Mouse (Mus musculus) liver, embryonic 11.5 days (tissue): ENCODE data around the gene Speg. TPM values are rescaled to one million over a fixed set of nuclear protein-coding genes. Genes with fewer than 3 reads are reported as not detected.

Source experiments
- ATAC-seq: fragments of 200-750 bp; cut with Nextera tagmentation; replicated peaks from 2 replicates; pipeline ENCODE4 v1.8.0; 2017; ENCODE audit warnings: moderate number of reproducible peaks, mild to moderate bottlenecking, moderate TSS enrichment, moderate library complexity; ENCODE audit not compliant: low FRiP score
- DNase-seq: peaks from one replicate; pipeline ENCODE4 v3.0.0-alpha.2; 2017; ENCODE audit warnings: low spot score
- H3K27ac ChIP-seq: fragments of 300-500 bp; sonication (generic); 2 replicates; pipeline ENCODE4 v1.5.1; 2014; ENCODE audit warnings: mild to moderate bottlenecking, low read depth, low read length, control low read depth
- H3K27me3 ChIP-seq: fragments of 300-500 bp; sonication (generic); replicated peaks from 2 replicates; pipeline ENCODE4 v1.6.1; 2014; ENCODE audit warnings: low read length, mixed read lengths; ENCODE audit not compliant: control insufficient read depth, insufficient read depth
- H3K36me3 ChIP-seq: fragments of 300-500 bp; sonication (generic); 2 replicates; pipeline ENCODE4 v1.6.1; 2014; ENCODE audit warnings: mild to moderate bottlenecking, low read length, moderate library complexity, mixed read lengths; ENCODE audit not compliant: control insufficient read depth, insufficient read depth
- H3K4me1 ChIP-seq: fragments of 300-500 bp; sonication (generic); replicated peaks from 2 replicates; pipeline ENCODE4 v1.6.1; 2014; ENCODE audit warnings: low read length, mixed read lengths; ENCODE audit not compliant: control insufficient read depth, insufficient read depth
- H3K4me2 ChIP-seq: fragments of 300-500 bp; sonication (generic); 2 replicates; pipeline ENCODE4 v1.6.1; 2014; ENCODE audit warnings: mild to moderate bottlenecking, control low read depth, moderate library complexity
- H3K4me3 ChIP-seq: fragments of 300-500 bp; sonication (generic); 2 replicates; pipeline ENCODE4 v1.5.1; 2014; ENCODE audit warnings: low read depth, low read length, control low read depth
- H3K9ac ChIP-seq: fragments of 300-500 bp; sonication (generic); 2 replicates; pipeline ENCODE4 v1.6.1; 2014; ENCODE audit warnings: low read depth, low read length, control low read depth
- H3K9me3 ChIP-seq: fragments of 300-500 bp; sonication (generic); 2 replicates; pipeline ENCODE4 v1.6.1; 2016; ENCODE audit warnings: low read length, inconsistent platforms, mixed read lengths; ENCODE audit not compliant: control insufficient read depth
- WGBS: fragments of 180-500 bp; shearing (Covaris S2); extraction: QIAGEN DNeasy Blood & Tissue Kit; methylation state at CpG from one replicate; pipeline ENCODE4 v1.1.7; 2014; 5-methylcytosine and 5-hydroxymethylcytosine counted together
- polyA plus RNA-seq: library from polyadenylated mRNA; unstranded; fragments of >200 nt; fragmentation: Nextera tagmentation; extraction: Ambion mirVana; gene quantifications from 2 replicates; pipeline ENCODE4 v1.2.1, GENCODE M21; 2014

Gene Speg
- polyA plus RNA-seq, 1 experiment from 2014 or later: 32.3 TPM

- Histone ChIP-seq H3K4me2 (no peak overlapping the region), H3K36me3 (no peaks in the 10 kb centered on the region), H3K9ac (no peak overlapping the region), H3K27me3 (peaks cover 34% of the 10 kb centered on the region), H3K4me3 (no peak overlapping the region), H3K9me3 (no peaks in the 10 kb centered on the region), H3K4me1 (peaks cover 14% of the 10 kb centered on the region; the same call in 1 of the 2 replicates), H3K27ac (no peak overlapping the region)
- DNase-seq (no peak), ATAC-seq (no peak)
- 55% methylated on average over 13 of the region's 13 CpGs for WGBS
Observed at GRCm38 (mm10) chr1:75371317-75372095, 3.6 kb upstream of the Speg start.

GRCm38 (mm10) chr1:75372450-75372849, 2.6 kb upstream of the Speg start:
- 82% methylated on average over 3 of the region's 3 CpGs for WGBS
- no peak for ATAC-seq

GRCm38 (mm10) chr1:75373276-75373675, 1.8 kb upstream of the Speg start:
- WGBS: 73% methylated on average over 3 of the region's 3 CpGs
- Histone ChIP-seq H3K27ac (no peak overlapping the region), H3K27me3 (peaks cover 36% of the 10 kb centered on the region), H3K4me1 (peaks cover 14% of the 10 kb centered on the region; the same call in 1 of the 2 replicates), H3K4me3 (no peak overlapping the region), H3K9me3 (no peaks in the 10 kb centered on the region), H3K36me3 (no peaks in the 10 kb centered on the region), H3K9ac (no peak overlapping the region), H3K4me2 (no peak overlapping the region)
- ATAC-seq: no peak
- DNase-seq: no peak

More at GRCm38 (mm10) chr1:75372450-75372849, 2.6 kb upstream of the Speg start:
- no peaks in the 10 kb centered on the region for H3K9me3 ChIP-seq
- H3K4me3 ChIP-seq: no peak overlapping the region
- peaks cover 35% of the 10 kb centered on the region for H3K27me3 ChIP-seq
- H3K36me3 ChIP-seq: no peaks in the 10 kb centered on the region
- DNase-seq: no peak
- no peak overlapping the region for H3K9ac ChIP-seq
- H3K4me1 ChIP-seq: peaks cover 14% of the 10 kb centered on the region; the same call in 1 of the 2 replicates
- H3K4me2 ChIP-seq: no peak overlapping the region
- no peak overlapping the region for H3K27ac ChIP-seq

- DNase-seq (no peak), ATAC-seq (no peak)
- peaks cover 9% of the 10 kb centered on the region for H3K4me1 ChIP-seq
- peaks cover 68% of the 10 kb centered on the region for H3K27me3 ChIP-seq
- no peak overlapping the region for H3K27ac ChIP-seq
- no peaks in the 10 kb centered on the region for H3K36me3 ChIP-seq
- H3K9ac ChIP-seq: no peak overlapping the region
- WGBS: 66% methylated on average over 2 of the region's 2 CpGs
- no peak overlapping the region for H3K4me2 ChIP-seq
- no peaks in the 10 kb centered on the region for H3K9me3 ChIP-seq
- no peak overlapping the region for H3K4me3 ChIP-seq
Observed at GRCm38 (mm10) chr1:75379196-75379595, 4.1 kb downstream of the Speg start.

- Histone ChIP-seq H3K4me1 (peaks cover 6% of the 10 kb centered on the region), H3K4me2 (no peak overlapping the region), H3K27ac (no peak overlapping the region), H3K9me3 (no peaks in the 10 kb centered on the region), H3K36me3 (no peaks in the 10 kb centered on the region), H3K4me3 (no peak overlapping the region), H3K9ac (no peak overlapping the region), H3K27me3 (peaks cover 68% of the 10 kb centered on the region)
- 71% methylated on average over 8 of the region's 8 CpGs for WGBS
- DNase-seq: no peak
- no peak for ATAC-seq
Observed at GRCm38 (mm10) chr1:75379931-75380330, 4.8 kb downstream of the Speg start.

- ATAC-seq: no peak
- no peaks in the 10 kb centered on the region for H3K36me3 ChIP-seq
- H3K4me2 ChIP-seq: no peak overlapping the region
- no peaks in the 10 kb centered on the region for H3K9me3 ChIP-seq
- H3K27ac ChIP-seq: no peak overlapping the region
- no peak overlapping the region for H3K9ac ChIP-seq
- H3K4me1 ChIP-seq: no peaks in the 10 kb centered on the region; the same call in 1 of the 2 replicates
- 26% methylated on average over 2 of the region's 2 CpGs for WGBS
- DNase-seq: no peak
- peaks cover 68% of the 10 kb centered on the region for H3K27me3 ChIP-seq
- no peak overlapping the region for H3K4me3 ChIP-seq
Observed at GRCm38 (mm10) chr1:75380951-75381350, 5.9 kb downstream of the Speg start.

- H3K4me2 ChIP-seq: peak overlapping the region; percentile 78
- ATAC-seq: peak; percentile 35
- 6% methylated on average over 41 of the region's 60 CpGs for WGBS
- H3K27ac ChIP-seq: no peak overlapping the region
- no peaks in the 10 kb centered on the region for H3K9me3 ChIP-seq
- H3K27me3 ChIP-seq: peaks cover 69% of the 10 kb centered on the region
- DNase-seq: peak; percentile 48
- 0 out of 2 replicates have a peak overlapping the region, but pooled peaks have one; percentile 42 for H3K9ac ChIP-seq
- H3K36me3 ChIP-seq: no peaks in the 10 kb centered on the region
- H3K4me3 ChIP-seq: peak overlapping the region; percentile 59
- no peaks in the 10 kb centered on the region; the same call in 1 of the 2 replicates for H3K4me1 ChIP-seq
Observed at GRCm38 (mm10) chr1:75381482-75382355, 6.6 kb downstream of the Speg start.

GRCm38 (mm10) chr1:75382356-75383071, 7.4 kb downstream of the Speg start:
- no peaks in the 10 kb centered on the region for H3K36me3 ChIP-seq
- DNase-seq (no peak), ATAC-seq (no peak; the same call in 1 of the 2 replicates)
- peak overlapping the region; percentile 78 for H3K4me2 ChIP-seq
- peak overlapping the region; percentile 59 for H3K4me3 ChIP-seq
- 4% methylated on average over 26 of the region's 28 CpGs for WGBS
- H3K27me3 ChIP-seq: peaks cover 77% of the 10 kb centered on the region
- H3K9me3 ChIP-seq: no peaks in the 10 kb centered on the region
- H3K9ac ChIP-seq: no peak overlapping the region
- H3K4me1 ChIP-seq: no peaks in the 10 kb centered on the region; the same call in 1 of the 2 replicates
- H3K27ac ChIP-seq: no peak overlapping the region
